Mouse (Mus musculus) ES-Bruce4 (cell line): ENCODE measurements around the gene Pim3.

Experiments
- CTCF ChIP-seq: IDR thresholded peaks from one replicate; pipeline ENCODE4 v1.8.1; 2011; ENCODE audit warnings: low read depth, low read length
- EP300 ChIP-seq: IDR thresholded peaks from 2 replicates; pipeline ENCODE4 v1.6.1; 2011; ENCODE audit warnings: low read depth, low read length; ENCODE audit not compliant: insufficient read depth

DNA sequence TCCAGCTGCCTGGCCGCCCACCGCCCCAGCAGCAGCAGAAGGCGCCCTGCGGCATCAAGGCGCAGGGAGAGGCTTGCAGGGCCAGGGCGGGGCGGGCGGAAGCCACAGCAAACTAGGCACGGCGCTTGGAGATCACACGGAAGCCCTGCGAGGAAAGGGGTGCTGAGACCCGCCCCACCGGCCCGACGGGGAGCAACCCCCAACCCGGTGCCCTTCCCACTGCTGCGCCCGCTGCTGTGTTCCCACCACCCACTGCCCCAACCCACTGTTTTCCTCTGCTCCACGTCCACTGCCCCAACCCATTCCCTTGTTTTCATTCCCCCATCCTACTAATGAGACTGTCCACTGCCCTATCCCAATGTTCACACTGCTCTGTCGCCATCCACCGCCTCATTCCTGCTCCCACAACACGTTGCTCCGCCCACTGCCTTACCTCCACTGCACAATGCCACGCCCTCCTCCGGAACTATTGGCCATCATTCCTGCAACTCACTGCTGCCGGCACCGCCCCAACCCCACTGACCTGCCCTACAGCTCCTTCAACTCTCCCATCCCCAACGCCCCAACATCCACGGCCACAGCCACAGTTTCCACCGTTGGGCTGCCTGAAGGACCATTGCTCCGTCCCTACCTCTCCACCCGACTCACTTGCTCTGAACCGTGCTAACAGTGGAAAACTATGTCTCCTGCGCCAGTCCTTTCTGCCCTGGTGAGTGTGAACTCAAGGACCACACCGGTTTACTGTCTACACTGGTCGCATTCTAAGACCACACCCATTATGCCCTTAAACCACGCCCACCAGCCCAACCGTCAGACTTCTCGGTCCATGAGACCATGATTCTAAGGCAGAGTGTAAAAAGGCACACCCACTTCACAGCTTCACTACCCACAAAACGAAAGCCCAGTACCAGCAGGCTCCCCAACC lies 29.0 kb downstream of the Pim3 start:
- TF ChIP-seq CTCF (no peak), EP300 (peak; percentile 51)
